ENCODE assay signal across 10 mouse cellular contexts in the genomic region with DNA sequence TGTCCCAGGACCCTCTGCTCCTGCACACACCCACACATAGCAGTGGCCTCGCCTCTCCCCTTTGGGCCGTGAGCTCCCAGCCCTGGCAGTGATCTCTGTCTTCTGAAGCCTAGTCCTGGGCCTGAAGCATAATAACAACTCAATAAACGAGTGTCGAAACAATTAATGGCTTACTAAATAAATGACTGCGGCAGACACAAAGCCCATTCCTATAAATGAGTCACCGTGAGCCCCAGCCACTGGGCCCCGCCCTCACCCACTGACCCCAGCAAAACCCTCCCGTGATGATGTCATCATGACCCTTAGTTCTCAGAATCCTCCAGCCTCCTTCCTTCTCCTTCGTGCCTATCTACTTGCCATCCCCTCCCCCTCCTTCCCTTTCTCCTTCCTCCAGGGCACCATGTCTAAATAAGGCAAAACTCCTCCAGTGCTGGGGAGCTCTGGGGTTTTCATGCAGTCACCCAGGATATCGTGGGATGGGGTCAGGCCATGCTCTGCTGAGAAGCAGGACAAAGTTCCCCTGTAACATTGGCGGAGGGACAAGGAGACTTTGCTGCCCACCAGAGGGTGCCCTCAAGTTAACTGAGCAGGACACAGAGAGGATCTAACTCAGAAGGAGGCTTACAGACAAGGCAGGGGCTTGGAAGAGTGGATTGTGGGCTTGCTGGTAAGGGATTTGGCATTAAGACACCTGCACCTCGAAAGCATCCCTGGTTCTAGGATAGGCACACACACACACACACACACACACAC. TPM values are rescaled to one million over a fixed set of nuclear protein-coding genes. Genes with fewer than 3 reads are reported as not detected.
DNase-seq lines count a peak whose midpoint lies in the region; ATAC-seq and TF ChIP-seq lines count a peak whose summit lies in the region.
"Had no signal": no experiment of that assay in that cellular context is flagged by ENCODE, and none has a peak within 500 bp of the region (broad histone marks: within the 10 kb centered on the region; RNA-seq: fewer than 3 reads in every experiment).

No protein-coding gene starts in this region.

- H3K27me3 ChIP-seq in midbrain, postnatal 0 days (ENCODE audit: insufficient read depth, low read length) = no peaks in the 10 kb centered on the region
- H3K27me3 ChIP-seq in midbrain, embryonic 10.5 days (ENCODE audit: low read depth, poor library complexity, severe bottlenecking) = no peaks in the 10 kb centered on the region
- H3K27me3 ChIP-seq in stomach, embryonic 16.5 days (ENCODE audit: control insufficient read depth, insufficient read depth, low read length) = no peaks in the 10 kb centered on the region
- H3K27me3 ChIP-seq: heart, embryonic 15.5 days had no signal

- peak; percentile 40 for TF ChIP-seq CTCF in midbrain, postnatal 0 days (IDR thresholded peaks at IDR 0.05)

- no peak for DNase-seq in midbrain, postnatal 0 days (ENCODE audit: low spot score)
- DNase-seq in midbrain, embryonic 10.5 days (ENCODE audit: low spot score) = no peak
- DNase-seq in kidney, postnatal 4 days = peak; percentile 39 to 66
- DNase-seq in frontal cortex, postnatal 36 days (ENCODE audit: low spot score in 2 of 2) = no peak
- no peak for DNase-seq in embryo, embryonic 10 days (ENCODE audit: low spot score)
- no peak for DNase-seq in left cerebral cortex, adult 11 months (ENCODE audit: low spot score)

- ATAC-seq in midbrain, postnatal 0 days (ENCODE audit: low FRiP score) = no peak
- ATAC-seq in granulocyte monocyte progenitor cell, adult 5-6 weeks (replicated peaks; ENCODE audit: poor library complexity, severe bottlenecking) = peak; percentile 50
- ATAC-seq in stomach, embryonic 16.5 days (ENCODE audit: insufficient read depth, low FRiP score) = 0 out of 2 replicates have a peak, but pooled peaks have one; percentile 3

- H3K4me3 ChIP-seq in midbrain, postnatal 0 days (ENCODE audit: low read depth, low read length) = no peak overlapping the region
- H3K4me3 ChIP-seq in midbrain, embryonic 10.5 days = no peak overlapping the region
- H3K4me3 ChIP-seq in stomach, embryonic 16.5 days (replicated peaks; ENCODE audit: low read length) = no peak overlapping the region
- H3K4me3 ChIP-seq: heart, embryonic 15.5 days; left cerebral cortex, adult 2 months had no signal

- H3K36me3 ChIP-seq in midbrain, postnatal 0 days (ENCODE audit: insufficient read depth, low read length) = no peaks in the 10 kb centered on the region
- no peaks in the 10 kb centered on the region for H3K36me3 ChIP-seq in midbrain, embryonic 10.5 days
- H3K36me3 ChIP-seq in stomach, embryonic 16.5 days (ENCODE audit: control insufficient read depth, insufficient read depth, low read length) = no peaks in the 10 kb centered on the region
- H3K36me3 ChIP-seq: heart, embryonic 15.5 days had no signal

- H3K4me1 ChIP-seq in midbrain, postnatal 0 days (ENCODE audit: insufficient read depth, low read length) = no peaks in the 10 kb centered on the region
- H3K4me1 ChIP-seq in midbrain, embryonic 10.5 days = 0 out of 2 replicates have a peak, but pooled peaks cover 5% of the 10 kb centered on the region
- 0 out of 2 replicates have a peak, but pooled peaks cover 5% of the 10 kb centered on the region for H3K4me1 ChIP-seq in stomach, embryonic 16.5 days (ENCODE audit: control insufficient read depth, insufficient read depth, low read length)

- H3K4me2 ChIP-seq in midbrain, postnatal 0 days (ENCODE audit: low read depth, low read length, poor library complexity, severe bottlenecking) = no peak overlapping the region
- no peak overlapping the region for H3K4me2 ChIP-seq in stomach, embryonic 16.5 days (ENCODE audit: low read depth, low read length)
- H3K4me2 ChIP-seq: heart, embryonic 15.5 days had no signal

- no peak overlapping the region for H3K9ac ChIP-seq in midbrain, postnatal 0 days (replicated peaks; ENCODE audit: low read length, poor library complexity, severe bottlenecking)
- no peak overlapping the region for H3K9ac ChIP-seq in stomach, embryonic 16.5 days (ENCODE audit: low read length)
- H3K9ac ChIP-seq: heart, embryonic 15.5 days had no signal

- H3K27ac ChIP-seq in midbrain, postnatal 0 days (ENCODE audit: low read depth, low read length) = no peak overlapping the region
- H3K27ac ChIP-seq in midbrain, embryonic 10.5 days (replicated peaks) = no peak overlapping the region
- H3K27ac ChIP-seq in stomach, embryonic 16.5 days (ENCODE audit: low read length) = peak overlapping the region; percentile 43; the same call in 1 of the 2 replicates
- H3K27ac ChIP-seq: heart, embryonic 15.5 days; left cerebral cortex, adult 2 months had no signal

- no peaks in the 10 kb centered on the region for H3K9me3 ChIP-seq in midbrain, postnatal 0 days (ENCODE audit: low read length)
- H3K9me3 ChIP-seq in midbrain, embryonic 10.5 days (replicated peaks) = no peaks in the 10 kb centered on the region
- H3K9me3 ChIP-seq in stomach, embryonic 16.5 days (replicated peaks; ENCODE audit: control insufficient read depth, low read length) = no peaks in the 10 kb centered on the region
- H3K9me3 ChIP-seq: heart, embryonic 15.5 days had no signal

- 74% methylated on average over 12 of the region's 12 CpGs for WGBS in midbrain, postnatal 0 days
- 74% methylated on average over 12 of the region's 12 CpGs for WGBS in midbrain, embryonic 10.5 days
- 46% methylated on average over 12 of the region's 12 CpGs for WGBS in stomach, embryonic 16.5 days

RNA-seq across cellular contexts. Expression of a gene that starts 36.5 kb away (rescaled TPM):
- 0.14 and 0.60 TPM in 2 replicates for total RNA-seq in midbrain, postnatal 0 days (2014; rRNA removed)
- polyA plus RNA-seq in midbrain, postnatal 0 days (2015; fragmentation: Nextera tagmentation; extraction: Ambion mirVana) = 0.11 and 0.21 TPM in 2 replicates
- 0.05 TPM in 1 of 2 replicates, not detected in the other for polyA plus RNA-seq in midbrain, embryonic 10.5 days (2016; fragmentation: Nextera tagmentation; extraction: Ambion mirVana)
- total RNA-seq in granulocyte monocyte progenitor cell, adult 5-6 weeks (2014; fragmentation: Nextera tagmentation) = not detected in 2 replicates
- total RNA-seq in granulocyte monocyte progenitor cell, adult 5-6 weeks (2017) = not detected in 2 replicates
- 0.94 and 1.4 TPM in 2 replicates for polyA plus RNA-seq in stomach, embryonic 16.5 days (2015; fragmentation: Nextera tagmentation; extraction: Ambion mirVana)

Comparison
In these comparisons a context has a peak if more than half of its experiments do, and no peak if none do; other contexts are left out.
1. DNase-seq: peak in kidney, postnatal 4 days (2 of 2); none in midbrain, postnatal 0 days (single experiment), midbrain, embryonic 10.5 days (single experiment), frontal cortex, postnatal 36 days (0 of 2), embryo, embryonic 10 days (single experiment) and left cerebral cortex, adult 11 months (single experiment).